Mouse (Mus musculus) MEL (cell line): ENCODE data around the gene Klhl21.

Source experiments
- CTCF ChIP-seq, 3 experiments: IDR thresholded peaks in 2 of 3; conservative IDR thresholded peaks in 1 of 3; 2 replicates each; pipeline ENCODE4 v1.5.1; 2011 to 2012; ENCODE audit warnings: low read length in 3 of 3, low read depth in 2 of 3, mild to moderate bottlenecking in 2 of 3, improper control_type of control experiment in 1 of 3, inconsistent platforms in 1 of 3, mixed read lengths in 1 of 3, moderate library complexity in 1 of 3; ENCODE audit not compliant: control insufficient read depth in 1 of 3, insufficient read depth in 1 of 3, poor library complexity in 1 of 3, severe bottlenecking in 1 of 3
- EP300 ChIP-seq, 2 experiments: IDR thresholded peaks; 2 replicates each; pipeline ENCODE4 v1.6.1; 2011; ENCODE audit warnings: improper control_type of control experiment in 2 of 2, low read length in 2 of 2, low read depth in 1 of 2, mild to moderate bottlenecking in 1 of 2
- GATA1 ChIP-seq: IDR thresholded peaks from 2 replicates; pipeline ENCODE4 v1.6.1; 2011; ENCODE audit warnings: low read depth, low read length, improper control_type of control experiment
- MAX ChIP-seq: IDR thresholded peaks from 2 replicates; pipeline ENCODE4 v1.6.1; 2011; ENCODE audit warnings: low read length, improper control_type of control experiment
- POLR2A ChIP-seq, 2 experiments: IDR thresholded peaks; 2 replicates each; pipeline ENCODE4 v1.6.1; 2011 to 2012; ENCODE audit warnings: low read length in 2 of 2, mild to moderate bottlenecking in 2 of 2, control low read depth in 1 of 2, improper control_type of control experiment in 1 of 2, low read depth in 1 of 2, moderate library complexity in 1 of 2; ENCODE audit not compliant: control insufficient read depth in 1 of 2, insufficient read depth in 1 of 2, poor library complexity in 1 of 2
- UBTF ChIP-seq: IDR thresholded peaks from 2 replicates; pipeline ENCODE4 v1.6.1; 2012; ENCODE audit warnings: low read depth, mild to moderate bottlenecking, inconsistent platforms, low read length, improper control_type of control experiment, moderate library complexity, borderline replicate concordance; ENCODE audit not compliant: insufficient read depth

- no peak for TF ChIP-seq GATA1
- TF ChIP-seq POLR2A (IDR thresholded peaks at IDR 0.05; ENCODE audit: control insufficient read depth in 1 of 2, insufficient read depth in 1 of 2, low read depth in 1 of 2, low read length in 2 of 2, poor library complexity in 1 of 2): no peak
- no peak for TF ChIP-seq UBTF
- TF ChIP-seq EP300 (IDR thresholded peaks at IDR 0.05; ENCODE audit: low read depth in 1 of 2, low read length in 2 of 2): no peak
- no peak for TF ChIP-seq MAX
- TF ChIP-seq CTCF (IDR thresholded peaks at IDR 0.05 in 2 of 3, conservative IDR thresholded peaks at IDR 0.05 in 1 of 3; ENCODE audit: control insufficient read depth in 1 of 3, insufficient read depth in 1 of 3, low read depth in 2 of 3, low read length in 3 of 3, poor library complexity in 1 of 3, severe bottlenecking in 1 of 3): peak in 1 of 3 experiments; percentile 41; a peak in 2 of 6 replicates
Measured at GRCm38 (mm10) chr4:152001335-152001734, 7.3 kb upstream of the Klhl21 start.
